Mouse (Mus musculus) liver, embryonic 11.5 days (tissue): ENCODE data around the gene Sytl3. TPM values are rescaled to one million over a fixed set of nuclear protein-coding genes. Genes with fewer than 3 reads are reported as not detected.

Experiments used
- ATAC-seq: fragments of 200-750 bp; cut with Nextera tagmentation; replicated peaks from 2 replicates; pipeline ENCODE4 v1.8.0; 2017; ENCODE audit warnings: moderate number of reproducible peaks, mild to moderate bottlenecking, moderate TSS enrichment, moderate library complexity; ENCODE audit not compliant: low FRiP score
- DNase-seq: peaks from one replicate; pipeline ENCODE4 v3.0.0-alpha.2; 2017; ENCODE audit warnings: low spot score
- H3K27ac ChIP-seq: fragments of 300-500 bp; sonication (generic); 2 replicates; pipeline ENCODE4 v1.5.1; 2014; ENCODE audit warnings: mild to moderate bottlenecking, low read depth, low read length, control low read depth
- H3K27me3 ChIP-seq: fragments of 300-500 bp; sonication (generic); replicated peaks from 2 replicates; pipeline ENCODE4 v1.6.1; 2014; ENCODE audit warnings: low read length, mixed read lengths; ENCODE audit not compliant: control insufficient read depth, insufficient read depth
- H3K36me3 ChIP-seq: fragments of 300-500 bp; sonication (generic); 2 replicates; pipeline ENCODE4 v1.6.1; 2014; ENCODE audit warnings: mild to moderate bottlenecking, low read length, moderate library complexity, mixed read lengths; ENCODE audit not compliant: control insufficient read depth, insufficient read depth
- H3K4me1 ChIP-seq: fragments of 300-500 bp; sonication (generic); replicated peaks from 2 replicates; pipeline ENCODE4 v1.6.1; 2014; ENCODE audit warnings: low read length, mixed read lengths; ENCODE audit not compliant: control insufficient read depth, insufficient read depth
- H3K4me2 ChIP-seq: fragments of 300-500 bp; sonication (generic); 2 replicates; pipeline ENCODE4 v1.6.1; 2014; ENCODE audit warnings: mild to moderate bottlenecking, control low read depth, moderate library complexity
- H3K4me3 ChIP-seq: fragments of 300-500 bp; sonication (generic); 2 replicates; pipeline ENCODE4 v1.5.1; 2014; ENCODE audit warnings: low read depth, low read length, control low read depth
- H3K9ac ChIP-seq: fragments of 300-500 bp; sonication (generic); 2 replicates; pipeline ENCODE4 v1.6.1; 2014; ENCODE audit warnings: low read depth, low read length, control low read depth
- H3K9me3 ChIP-seq: fragments of 300-500 bp; sonication (generic); 2 replicates; pipeline ENCODE4 v1.6.1; 2016; ENCODE audit warnings: low read length, inconsistent platforms, mixed read lengths; ENCODE audit not compliant: control insufficient read depth
- WGBS: fragments of 180-500 bp; shearing (Covaris S2); extraction: QIAGEN DNeasy Blood & Tissue Kit; methylation state at CpG from one replicate; pipeline ENCODE4 v1.1.7; 2014; 5-methylcytosine and 5-hydroxymethylcytosine counted together
- polyA plus RNA-seq: library from polyadenylated mRNA; unstranded; fragments of >200 nt; fragmentation: Nextera tagmentation; extraction: Ambion mirVana; gene quantifications from 2 replicates; pipeline ENCODE4 v1.2.1, GENCODE M21; 2014

The Sytl3 gene
- polyA plus RNA-seq, 1 experiment from 2014 or later: not detected

DNA sequence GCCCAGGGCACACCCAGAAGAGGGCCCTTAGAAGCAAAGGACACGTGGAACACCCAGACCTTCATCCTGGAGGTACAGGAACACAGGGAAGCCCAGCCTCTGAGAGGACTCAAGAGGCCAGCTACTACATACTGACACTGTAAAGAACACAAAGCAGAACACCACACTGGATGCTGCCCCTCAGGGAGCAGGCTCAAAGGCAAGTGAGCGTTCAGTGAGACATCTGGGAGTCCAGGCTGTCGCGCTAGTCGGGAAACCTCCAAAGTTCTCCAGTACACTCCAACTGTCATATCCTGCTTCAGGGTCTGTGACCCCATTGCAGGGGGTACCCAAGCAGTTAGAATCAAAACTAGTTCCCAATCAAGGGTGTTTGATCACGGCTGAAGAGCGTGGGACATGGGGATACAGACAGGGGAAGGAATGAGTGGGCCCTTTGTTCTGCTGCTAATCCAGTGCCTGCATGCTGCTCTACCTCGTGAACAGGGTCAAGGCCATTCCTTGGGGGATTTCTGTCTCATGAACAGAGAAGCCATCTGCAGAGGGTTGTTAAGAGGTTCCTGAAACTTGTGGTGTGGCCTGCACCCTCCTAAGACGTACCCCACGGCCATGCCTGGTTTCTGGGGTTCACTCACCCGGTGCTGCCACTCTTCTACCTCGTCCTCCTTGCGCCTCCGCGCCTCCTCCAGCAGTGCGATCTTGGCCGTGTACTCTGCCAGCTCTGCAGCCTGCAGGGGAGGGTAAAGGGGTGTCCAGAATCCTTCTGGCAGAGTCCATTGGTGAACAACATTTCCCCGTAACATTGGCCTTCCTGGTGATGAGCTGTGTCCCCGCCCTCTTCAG, 81.7 kb downstream of the Sytl3 start:
- peaks cover 8% of the 10 kb centered on the region for H3K4me1 ChIP-seq
- peaks cover 36% of the 10 kb centered on the region for H3K36me3 ChIP-seq
- H3K27me3 ChIP-seq: no peaks in the 10 kb centered on the region
- no peaks in the 10 kb centered on the region for H3K9me3 ChIP-seq
- H3K27ac ChIP-seq: no peak overlapping the region
- H3K9ac ChIP-seq: no peak overlapping the region
- DNase-seq (no peak), ATAC-seq (no peak)
- 94% methylated on average over 19 of the region's 19 CpGs for WGBS
- H3K4me2 ChIP-seq: no peak overlapping the region
- no peak overlapping the region for H3K4me3 ChIP-seq

DNA sequence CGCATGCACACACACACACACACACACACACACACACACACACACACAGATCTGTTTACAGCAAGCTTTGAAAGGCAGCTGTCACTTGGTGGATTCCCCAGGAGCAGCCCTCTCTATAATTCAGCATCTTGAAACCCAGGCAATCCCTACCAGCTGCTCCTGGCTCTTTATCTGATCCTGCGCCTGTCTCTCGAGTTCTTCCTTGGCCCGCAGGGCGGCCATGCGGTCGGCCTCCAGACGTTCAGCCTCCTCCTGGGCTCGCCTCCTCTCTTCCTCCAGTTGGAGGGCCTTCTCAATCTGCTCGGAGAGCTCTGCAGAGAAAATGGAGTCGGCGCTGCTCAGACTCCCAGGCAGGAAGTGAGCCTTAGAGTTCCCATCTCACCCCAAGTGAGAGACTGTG, 82.4 kb downstream of the Sytl3 start:
- Histone ChIP-seq H3K4me2 (no peak overlapping the region), H3K4me3 (no peak overlapping the region), H3K9ac (no peak overlapping the region), H3K36me3 (peaks cover 36% of the 10 kb centered on the region), H3K9me3 (no peaks in the 10 kb centered on the region), H3K27me3 (no peaks in the 10 kb centered on the region), H3K27ac (no peak overlapping the region), H3K4me1 (peaks cover 8% of the 10 kb centered on the region)
- ATAC-seq (no peak), DNase-seq (no peak)
- 84% methylated on average over 12 of the region's 12 CpGs for WGBS

- peaks cover 8% of the 10 kb centered on the region for H3K4me1 ChIP-seq
- H3K9me3 ChIP-seq: no peaks in the 10 kb centered on the region
- no peak overlapping the region for H3K4me3 ChIP-seq
- no peak for DNase-seq
- H3K27ac ChIP-seq: no peak overlapping the region
- peaks cover 40% of the 10 kb centered on the region for H3K36me3 ChIP-seq
- WGBS: 73% methylated on average over 33 of the region's 33 CpGs
- no peak for ATAC-seq
- H3K4me2 ChIP-seq: no peak overlapping the region
- H3K27me3 ChIP-seq: no peaks in the 10 kb centered on the region
- no peak overlapping the region for H3K9ac ChIP-seq
Measured at GRCm38 (mm10) chr17:6742083-6743038, 83.5 kb downstream of the Sytl3 start.

- no peaks in the 10 kb centered on the region for H3K27me3 ChIP-seq
- DNase-seq (no peak), ATAC-seq (no peak; the same call in 1 of the 2 replicates)
- no peaks in the 10 kb centered on the region for H3K9me3 ChIP-seq
- H3K4me3 ChIP-seq: no peak overlapping the region
- 66% methylated on average over 11 of the region's 11 CpGs for WGBS
- peaks cover 8% of the 10 kb centered on the region for H3K4me1 ChIP-seq
- peaks cover 40% of the 10 kb centered on the region for H3K36me3 ChIP-seq
- no peak overlapping the region for H3K27ac ChIP-seq
- no peak overlapping the region for H3K4me2 ChIP-seq
- no peak overlapping the region for H3K9ac ChIP-seq
Measured at GRCm38 (mm10) chr17:6743039-6743575, 84.2 kb downstream of the Sytl3 start.

- no peak overlapping the region for H3K27ac ChIP-seq
- no peak for DNase-seq
- H3K4me3 ChIP-seq: no peak overlapping the region
Measured at GRCm38 (mm10) chr17:6743787-6744239, 84.9 kb downstream of the Sytl3 start.

GRCm38 (mm10) chr17:6744366-6744765, 85.5 kb downstream of the Sytl3 start:
- H3K4me3 ChIP-seq: no peak overlapping the region
- H3K27ac ChIP-seq: no peak overlapping the region
- 60% methylated on average over 9 of the region's 9 CpGs for WGBS
- H3K36me3 ChIP-seq: peaks cover 37% of the 10 kb centered on the region
- H3K4me1 ChIP-seq: peaks cover 8% of the 10 kb centered on the region
- H3K4me2 ChIP-seq: no peak overlapping the region
- ATAC-seq: no peak
- H3K27me3 ChIP-seq: no peaks in the 10 kb centered on the region
- H3K9ac ChIP-seq: no peak overlapping the region
- no peak for DNase-seq
- no peaks in the 10 kb centered on the region for H3K9me3 ChIP-seq

More at GRCm38 (mm10) chr17:6743787-6744239, 84.9 kb downstream of the Sytl3 start:
- Histone ChIP-seq H3K9ac (no peak overlapping the region), H3K4me1 (peaks cover 8% of the 10 kb centered on the region), H3K27me3 (no peaks in the 10 kb centered on the region), H3K9me3 (no peaks in the 10 kb centered on the region), H3K4me2 (no peak overlapping the region), H3K36me3 (peaks cover 42% of the 10 kb centered on the region)
- 51% methylated on average over 11 of the region's 11 CpGs for WGBS
- no peak for ATAC-seq

DNA sequence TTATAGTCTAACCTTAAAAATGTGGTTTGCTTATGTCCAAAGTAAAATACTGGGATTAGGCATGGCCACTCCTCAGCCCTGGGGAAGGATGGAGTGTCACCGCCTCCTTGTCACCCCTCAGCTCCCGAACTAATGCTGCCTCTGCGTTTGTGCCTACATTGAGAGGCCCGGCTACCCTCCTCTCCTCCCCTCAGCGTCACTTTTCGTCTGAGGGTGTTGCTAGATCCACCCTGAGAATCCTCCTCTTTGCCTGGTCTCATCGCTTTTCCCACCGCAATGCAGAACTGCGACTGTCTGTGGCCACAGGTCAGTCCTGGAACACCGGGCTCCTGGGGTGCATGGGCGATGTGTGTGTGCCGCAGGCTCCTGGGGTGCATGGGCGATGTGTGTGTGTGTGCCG, 86.0 kb downstream of the Sytl3 start:
- ATAC-seq (no peak), DNase-seq (no peak)
- Histone ChIP-seq H3K9ac (no peak overlapping the region), H3K36me3 (peaks cover 34% of the 10 kb centered on the region), H3K9me3 (no peaks in the 10 kb centered on the region), H3K4me2 (no peak overlapping the region), H3K27ac (no peak overlapping the region), H3K4me3 (no peak overlapping the region), H3K4me1 (peaks cover 8% of the 10 kb centered on the region), H3K27me3 (no peaks in the 10 kb centered on the region)
- WGBS: 91% methylated on average over 14 of the region's 14 CpGs

DNA sequence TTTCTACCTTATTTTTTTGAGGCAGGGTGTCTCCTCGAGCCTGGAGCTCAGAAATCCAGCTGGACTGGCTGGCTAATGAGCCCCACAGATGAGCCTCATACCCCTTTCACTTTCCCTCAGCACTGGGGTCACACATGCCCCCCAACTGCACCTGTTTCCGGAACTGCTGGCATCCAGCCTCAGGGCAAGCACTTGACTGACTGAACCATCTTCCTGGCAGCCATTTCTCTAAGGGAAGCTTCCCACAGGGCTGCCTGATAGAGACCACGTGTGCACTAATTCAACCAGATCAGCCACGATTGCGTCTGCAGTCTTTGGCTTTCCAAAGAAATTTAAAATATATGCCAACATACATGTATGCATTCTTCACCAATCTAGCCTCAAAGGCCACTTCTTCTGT, 86.6 kb downstream of the Sytl3 start:
- DNase-seq: no peak
- Histone ChIP-seq H3K4me3 (no peak overlapping the region), H3K9me3 (no peaks in the 10 kb centered on the region), H3K9ac (no peak overlapping the region), H3K27me3 (no peaks in the 10 kb centered on the region), H3K36me3 (peaks cover 28% of the 10 kb centered on the region), H3K4me1 (peaks cover 8% of the 10 kb centered on the region), H3K4me2 (no peak overlapping the region), H3K27ac (no peak overlapping the region)
- 90% methylated on average over 5 of the region's 5 CpGs for whole genome bisulfite sequencing
- ATAC-seq: no peak
